Mouse (Mus musculus): ENCODE data around the gene Kcnk7.

- no peak for TF ChIP-seq CTCF (IDR thresholded peaks at IDR 0.05; ENCODE audit: insufficient read depth, low read depth, low read length)
- TF ChIP-seq POLR2A (IDR thresholded peaks at IDR 0.05; ENCODE audit: insufficient read depth, low read depth, low read length) = no peak
These were observed 17.7 kb upstream of the Kcnk7 start for GRCm38 (mm10) chr19:5686437-5686836.

Measured in olfactory bulb, adult 2 months (tissue).